Mouse (Mus musculus) heart, adult 2 months (tissue): ENCODE data around the gene Muc5ac.

Source experiments
- CTCF ChIP-seq: fragments of 200-600 bp; IDR thresholded peaks from 2 replicates; pipeline ENCODE4 v1.8.1; 2022; ENCODE audit warnings: antibody characterized with exemption, mild to moderate bottlenecking, moderate library complexity
- POLR2A ChIP-seq: fragments of 200-500 bp; IDR thresholded peaks from 2 replicates; pipeline ENCODE4 v1.6.1; 2011; ENCODE audit warnings: mild to moderate bottlenecking, low read depth, low read length, control low read depth; ENCODE audit not compliant: insufficient read depth

GRCm38 (mm10) chr7:141803206-141803605, 14.4 kb downstream of the Muc5ac start:
- TF ChIP-seq CTCF (no peak), POLR2A (no peak)
